Mouse (Mus musculus): ENCODE data around the gene Erich6. TPM values are rescaled to one million over a fixed set of nuclear protein-coding genes. Genes with fewer than 3 reads are reported as not detected.
A peak's percentile ranks its signal among the peaks of the same experiment; 100 is the strongest.

The Erich6 gene
- polyA plus RNA-seq, 1 experiment = 2.7 TPM

- Histone ChIP-seq H3K27ac (ENCODE audit: insufficient read depth, low read length) (no peak overlapping the region), H3K4me1 (ENCODE audit: control insufficient read depth, insufficient read depth, low read length) (no peaks in the 10 kb centered on the region; the same call in 1 of the 2 replicates), H3K4me3 (ENCODE audit: insufficient read depth, low read length) (no peak overlapping the region)
- TF ChIP-seq POLR2A (IDR thresholded peaks at IDR 0.05; ENCODE audit: extremely low read depth, insufficient read depth, low read length) (no peak), CTCF (IDR thresholded peaks at IDR 0.05; ENCODE audit: extremely low read depth, insufficient read depth, low read length) (no peak)
Observed at GRCm38 (mm10) chr3:58582788-58583426, 54.1 kb downstream of the Erich6 start.

GRCm38 (mm10) chr3:58582297-58582696 is 54.7 kb downstream of the Erich6 start:
- TF ChIP-seq CTCF (IDR thresholded peaks at IDR 0.05; ENCODE audit: extremely low read depth, insufficient read depth, low read length) (no peak), POLR2A (IDR thresholded peaks at IDR 0.05; ENCODE audit: extremely low read depth, insufficient read depth, low read length) (no peak)
- H3K4me1 ChIP-seq (ENCODE audit: control insufficient read depth, insufficient read depth, low read length) = no peaks in the 10 kb centered on the region; the same call in 1 of the 2 replicates
- H3K27ac ChIP-seq (ENCODE audit: insufficient read depth, low read length) = no peak overlapping the region
- no peak overlapping the region for H3K4me3 ChIP-seq (ENCODE audit: insufficient read depth, low read length)

- Histone ChIP-seq H3K27ac (ENCODE audit: insufficient read depth, low read length) (no peak overlapping the region), H3K4me1 (ENCODE audit: control insufficient read depth, insufficient read depth, low read length) (no peaks in the 10 kb centered on the region; the same call in 1 of the 2 replicates), H3K4me3 (ENCODE audit: insufficient read depth, low read length) (no peak overlapping the region)
- TF ChIP-seq CTCF (IDR thresholded peaks at IDR 0.05; ENCODE audit: extremely low read depth, insufficient read depth, low read length) (no peak), POLR2A (IDR thresholded peaks at IDR 0.05; ENCODE audit: extremely low read depth, insufficient read depth, low read length) (no peak)
Observed at GRCm38 (mm10) chr3:58581530-58581929, 55.5 kb downstream of the Erich6 start.

- peak overlapping the region; percentile 39; the same call in 1 of the 2 replicates for H3K4me3 ChIP-seq (ENCODE audit: insufficient read depth, low read length)
- H3K27ac ChIP-seq (ENCODE audit: insufficient read depth, low read length) = no peak overlapping the region
- no peak for TF ChIP-seq CTCF (IDR thresholded peaks at IDR 0.05; ENCODE audit: extremely low read depth, insufficient read depth, low read length)
- no peak for TF ChIP-seq POLR2A (IDR thresholded peaks at IDR 0.05; ENCODE audit: extremely low read depth, insufficient read depth, low read length)
- no peaks in the 10 kb centered on the region; the same call in 1 of the 2 replicates for H3K4me1 ChIP-seq (ENCODE audit: control insufficient read depth, insufficient read depth, low read length)
Observed at GRCm38 (mm10) chr3:58577506-58578050, 59.4 kb downstream of the Erich6 start.

GRCm38 (mm10) chr3:58577067-58577503 is 59.9 kb downstream of the Erich6 start:
- Histone ChIP-seq H3K4me3 (ENCODE audit: insufficient read depth, low read length) (peak overlapping the region; percentile 39), H3K4me1 (ENCODE audit: control insufficient read depth, insufficient read depth, low read length) (no peaks in the 10 kb centered on the region; the same call in 1 of the 2 replicates), H3K27ac (ENCODE audit: insufficient read depth, low read length) (peak overlapping the region; percentile 94)
- TF ChIP-seq CTCF (IDR thresholded peaks at IDR 0.05; ENCODE audit: extremely low read depth, insufficient read depth, low read length) (no peak), POLR2A (IDR thresholded peaks at IDR 0.05; ENCODE audit: extremely low read depth, insufficient read depth, low read length) (no peak)

- TF ChIP-seq CTCF (IDR thresholded peaks at IDR 0.05; ENCODE audit: extremely low read depth, insufficient read depth, low read length) (no peak), POLR2A (IDR thresholded peaks at IDR 0.05; ENCODE audit: extremely low read depth, insufficient read depth, low read length) (peak; percentile 99)
- H3K27ac ChIP-seq (ENCODE audit: insufficient read depth, low read length) = peak within 1 kb of the TSS; percentile 94
- H3K4me3 ChIP-seq (ENCODE audit: insufficient read depth, low read length) = peak within 1 kb of the TSS; percentile 39
- H3K4me1 ChIP-seq (ENCODE audit: control insufficient read depth, insufficient read depth, low read length) = no peaks in the 10 kb centered on the region
Observed at GRCm38 (mm10) chr3:58576137-58577066, 60.6 kb downstream of the Erich6 start, which contains the start of gene Selenot. TSS of gene Selenot (plus strand) at chr3:58576636.

- H3K4me1 ChIP-seq (ENCODE audit: control insufficient read depth, insufficient read depth, low read length) = no peaks in the 10 kb centered on the region
- TF ChIP-seq POLR2A (IDR thresholded peaks at IDR 0.05; ENCODE audit: extremely low read depth, insufficient read depth, low read length) (no peak), CTCF (IDR thresholded peaks at IDR 0.05; ENCODE audit: extremely low read depth, insufficient read depth, low read length) (no peak)
- H3K4me3 ChIP-seq (ENCODE audit: insufficient read depth, low read length) = no peak overlapping the region
- no peak overlapping the region for H3K27ac ChIP-seq (ENCODE audit: insufficient read depth, low read length)
Observed at GRCm38 (mm10) chr3:58570821-58571220, 66.2 kb downstream of the Erich6 start.

Other genes with a start within 250 kb of the Erich6 start
- gene Tsc22d2, start 222.5 kb downstream of the Erich6 start, polyA plus RNA-seq (2012; rRNA removed) = 9.6 and 11.2 TPM in 2 replicates
- gene Eif2a, start 111.4 kb downstream of the Erich6 start, polyA plus RNA-seq (2012; rRNA removed) = 32.9 and 33.3 TPM in 2 replicates
- 21.1 and 21.9 TPM in 2 replicates for gene Serp1, start 111.3 kb downstream of the Erich6 start, polyA plus RNA-seq (2012; rRNA removed)
- 94.4 and 97.9 TPM in 2 replicates for gene Selenot, start 60.6 kb downstream of the Erich6 start, polyA plus RNA-seq (2012; rRNA removed)
- 15.3 and 15.6 TPM in 2 replicates for gene Siah2, start 55.2 kb upstream of the Erich6 start, polyA plus RNA-seq (2012; rRNA removed)
- 1.6 and 2.2 TPM in 2 replicates for gene Mindy4b-ps, start 185.1 kb upstream of the Erich6 start, polyA plus RNA-seq (2012; rRNA removed)
- gene Clrn1, start 248.1 kb upstream of the Erich6 start, polyA plus RNA-seq (2012; rRNA removed) = 0.31 and 0.70 TPM in 2 replicates